Mouse (Mus musculus) gastrocnemius, adult 18-20 months (tissue): ENCODE results near the gene Nr1h3. TPM values are rescaled to one million over a fixed set of nuclear protein-coding genes. Genes with fewer than 3 reads are reported as not detected.
A peak's percentile ranks its signal among the peaks of the same experiment; 100 is the strongest.

Experiments
- DNase-seq: peaks from one replicate; pipeline ENCODE4 v3.0.0; 2021; ENCODE audit warnings: low spot score
- total RNA-seq, 2 experiments: library from RNA; stranded (reverse); gene quantifications; 2 replicates each; pipeline ENCODE4 v1.2.3; 2021

The Nr1h3 gene
- total RNA-seq, 2 experiments from 2014 or later = 22.2 to 24.1 TPM

- DNase-seq = no peak
Observed at GRCm38 (mm10) chr2:91187431-91187830, 15.2 kb downstream of the Nr1h3 start.

- no peak for DNase-seq
Observed at GRCm38 (mm10) chr2:91186208-91186607, 16.4 kb downstream of the Nr1h3 start.

- DNase-seq = no peak
Observed at GRCm38 (mm10) chr2:91183711-91184405, 18.8 kb downstream of the Nr1h3 start, which contains the start of gene Madd. Madd (minus strand) TSS chr2:91183837.

- peak; percentile 88 for DNase-seq
Observed at GRCm38 (mm10) chr2:91183148-91183513, 19.5 kb downstream of the Nr1h3 start.

GRCm38 (mm10) chr2:91182405-91183147 is 20.1 kb downstream of the Nr1h3 start:
- peak; percentile 35 for DNase-seq

GRCm38 (mm10) chr2:91182016-91182404 is 20.6 kb downstream of the Nr1h3 start:
- DNase-seq = no peak

- DNase-seq = no peak
Observed at GRCm38 (mm10) chr2:91180706-91181105, 21.9 kb downstream of the Nr1h3 start.

- DNase-seq = no peak
Observed at GRCm38 (mm10) chr2:91179825-91180224, 22.8 kb downstream of the Nr1h3 start.

GRCm38 (mm10) chr2:91176234-91176633 is 26.4 kb downstream of the Nr1h3 start:
- DNase-seq = no peak

- no peak for DNase-seq
Observed at GRCm38 (mm10) chr2:91175490-91175889, 27.1 kb downstream of the Nr1h3 start.

- no peak for DNase-seq
Observed at GRCm38 (mm10) chr2:91169587-91170322, 32.9 kb downstream of the Nr1h3 start.

GRCm38 (mm10) chr2:91167629-91168028 is 35.0 kb downstream of the Nr1h3 start:
- DNase-seq = no peak

GRCm38 (mm10) chr2:91164991-91165390 is 37.6 kb downstream of the Nr1h3 start:
- no peak for DNase-seq

GRCm38 (mm10) chr2:91163532-91163931 is 39.1 kb downstream of the Nr1h3 start:
- no peak for DNase-seq

- no peak for DNase-seq
Observed at GRCm38 (mm10) chr2:91162952-91163351, 39.7 kb downstream of the Nr1h3 start.

- DNase-seq = no peak
Observed at GRCm38 (mm10) chr2:91160591-91160990, 42.0 kb downstream of the Nr1h3 start.

- DNase-seq = no peak
Observed at GRCm38 (mm10) chr2:91157002-91157752, 45.5 kb downstream of the Nr1h3 start.

- DNase-seq = no peak
Observed at GRCm38 (mm10) chr2:91154091-91154490, 48.5 kb downstream of the Nr1h3 start.

- DNase-seq = no peak
Observed at GRCm38 (mm10) chr2:91152885-91153377, 49.7 kb downstream of the Nr1h3 start.

- no peak for DNase-seq
Observed at GRCm38 (mm10) chr2:91151331-91151730, 51.3 kb downstream of the Nr1h3 start.

GRCm38 (mm10) chr2:91148101-91148500 is 54.5 kb downstream of the Nr1h3 start:
- no peak for DNase-seq
